Mouse (Mus musculus): ENCODE results near the gene Akap12. TPM values are rescaled to one million over a fixed set of nuclear protein-coding genes. Genes with fewer than 3 reads are reported as not detected.

Gene Akap12
- polyA plus RNA-seq, 1 experiment from 2014 or later: 67.9 TPM

- 12% methylated on average over 8 of the region's 8 CpGs for WGBS
- H3K27me3 ChIP-seq (replicated peaks; ENCODE audit: control insufficient read depth, insufficient read depth, low read length): no peaks in the 10 kb centered on the region
- DNase-seq (ENCODE audit: low spot score) (peak; percentile 70), ATAC-seq (ENCODE audit: low read depth) (no peak)
- 0 out of 2 replicates have a peak overlapping the region, but pooled peaks have one; percentile 16 for H3K27ac ChIP-seq (replicated peaks; ENCODE audit: low read depth, low read length)
- no peaks in the 10 kb centered on the region for H3K9me3 ChIP-seq (ENCODE audit: control insufficient read depth, low read length)
- H3K36me3 ChIP-seq (ENCODE audit: control insufficient read depth, insufficient read depth, low read length): no peaks in the 10 kb centered on the region
- no peak overlapping the region for H3K9ac ChIP-seq (ENCODE audit: low read depth, low read length)
- H3K4me1 ChIP-seq (ENCODE audit: control insufficient read depth, insufficient read depth, low read length): peaks cover 13% of the 10 kb centered on the region; the same call in 1 of the 2 replicates
- H3K4me3 ChIP-seq (ENCODE audit: low read depth, low read length): no peak overlapping the region
- peak overlapping the region; percentile 76 for H3K4me2 ChIP-seq (ENCODE audit: low read depth, low read length)
Observed at GRCm38 (mm10) chr10:4333319-4333718, 67.1 kb downstream of the Akap12 start.

DNA sequence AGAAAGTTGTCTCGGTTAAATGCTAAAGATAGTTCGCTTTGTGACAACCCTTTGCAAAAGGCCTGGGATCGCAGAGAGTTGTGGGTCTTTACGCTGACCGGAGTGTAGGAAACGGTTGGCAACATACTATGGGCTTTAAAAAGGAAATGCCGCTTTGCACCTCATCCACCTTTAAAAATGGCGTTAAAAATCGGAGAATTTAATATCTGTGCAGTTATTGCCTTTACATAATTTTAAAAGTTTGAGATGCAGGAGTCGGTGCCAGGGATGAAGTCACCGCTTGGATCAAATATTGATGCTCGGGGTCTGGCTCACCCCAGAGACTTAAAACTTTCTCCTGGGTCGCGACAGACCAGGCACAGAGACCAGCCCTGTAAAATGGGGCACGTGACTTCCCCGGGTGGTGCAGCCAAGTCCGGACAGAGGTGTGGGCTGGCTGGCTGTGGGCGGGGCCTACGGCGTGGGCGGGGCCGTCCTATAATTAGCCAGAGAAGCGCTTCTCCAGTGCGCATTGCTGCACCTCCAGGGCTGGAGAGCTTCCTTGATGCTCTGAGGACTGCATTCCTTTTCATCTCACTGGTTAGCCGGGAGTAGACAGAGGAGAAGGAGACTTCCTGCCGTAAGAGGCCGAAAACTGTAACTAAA lies 68.0 kb downstream of the Akap12 start:
- no peaks in the 10 kb centered on the region for H3K9me3 ChIP-seq (ENCODE audit: control insufficient read depth, low read length)
- H3K4me2 ChIP-seq (ENCODE audit: low read depth, low read length): peak overlapping the region; percentile 76
- H3K4me3 ChIP-seq (ENCODE audit: low read depth, low read length): peak overlapping the region; percentile 44
- no peaks in the 10 kb centered on the region for H3K27me3 ChIP-seq (replicated peaks; ENCODE audit: control insufficient read depth, insufficient read depth, low read length)
- DNase-seq (ENCODE audit: low spot score): peak; percentile 88
- peak overlapping the region; percentile 53 for H3K9ac ChIP-seq (ENCODE audit: low read depth, low read length)
- 8% methylated on average over 22 of the region's 27 CpGs for WGBS
- H3K36me3 ChIP-seq (ENCODE audit: control insufficient read depth, insufficient read depth, low read length): no peaks in the 10 kb centered on the region
- peaks cover 19% of the 10 kb centered on the region for H3K4me1 ChIP-seq (ENCODE audit: control insufficient read depth, insufficient read depth, low read length)
- H3K27ac ChIP-seq (replicated peaks; ENCODE audit: low read depth, low read length): peak overlapping the region; percentile 16; the same call in 1 of the 2 replicates
- peak; percentile 80 for ATAC-seq (ENCODE audit: low read depth)

DNA sequence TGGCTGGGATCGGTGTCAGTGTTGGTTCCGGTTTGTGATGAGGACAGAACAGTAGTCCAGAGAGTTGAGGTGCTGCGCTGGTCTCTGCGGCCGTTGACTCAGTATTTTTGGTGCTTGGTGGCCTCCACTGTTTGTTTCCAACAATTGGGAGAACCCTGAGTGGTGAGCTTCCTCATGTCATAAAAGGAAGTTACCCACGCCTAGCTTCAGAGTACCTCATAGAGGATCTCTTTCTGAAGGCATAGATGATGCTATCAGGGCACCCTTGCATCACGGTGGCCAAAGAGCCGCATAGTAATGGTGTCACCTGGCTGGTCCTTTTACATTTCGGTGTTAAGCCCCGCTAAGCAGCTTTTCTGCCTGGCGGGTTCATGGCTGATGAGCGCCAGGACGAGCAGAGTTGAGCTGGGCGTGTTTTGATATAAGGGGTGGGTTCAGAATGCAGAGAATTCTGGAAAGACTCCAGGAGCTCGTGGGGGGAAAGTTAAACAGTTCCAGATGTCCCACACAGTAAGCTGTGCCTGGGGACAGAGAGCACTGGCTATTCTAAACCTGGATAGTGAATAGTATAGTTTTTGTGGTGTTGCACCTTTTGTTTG lies 72.8 kb downstream of the Akap12 start:
- 27% methylated on average over 15 of the region's 15 CpGs for WGBS
- Histone ChIP-seq H3K4me2 (ENCODE audit: low read depth, low read length) (peak overlapping the region; percentile 53), H3K27me3 (replicated peaks; ENCODE audit: control insufficient read depth, insufficient read depth, low read length) (no peaks in the 10 kb centered on the region), H3K27ac (replicated peaks; ENCODE audit: low read depth, low read length) (peak overlapping the region; percentile 70), H3K9ac (ENCODE audit: low read depth, low read length) (0 out of 2 replicates have a peak overlapping the region, but pooled peaks have one; percentile 16), H3K4me1 (ENCODE audit: control insufficient read depth, insufficient read depth, low read length) (peaks cover 20% of the 10 kb centered on the region), H3K4me3 (ENCODE audit: low read depth, low read length) (peak overlapping the region; percentile 22; the same call in 1 of the 2 replicates), H3K36me3 (ENCODE audit: control insufficient read depth, insufficient read depth, low read length) (no peaks in the 10 kb centered on the region), H3K9me3 (ENCODE audit: control insufficient read depth, low read length) (no peaks in the 10 kb centered on the region)
- ATAC-seq (ENCODE audit: low read depth) (peak; percentile 84), DNase-seq (ENCODE audit: low spot score) (peak; percentile 93)

DNA sequence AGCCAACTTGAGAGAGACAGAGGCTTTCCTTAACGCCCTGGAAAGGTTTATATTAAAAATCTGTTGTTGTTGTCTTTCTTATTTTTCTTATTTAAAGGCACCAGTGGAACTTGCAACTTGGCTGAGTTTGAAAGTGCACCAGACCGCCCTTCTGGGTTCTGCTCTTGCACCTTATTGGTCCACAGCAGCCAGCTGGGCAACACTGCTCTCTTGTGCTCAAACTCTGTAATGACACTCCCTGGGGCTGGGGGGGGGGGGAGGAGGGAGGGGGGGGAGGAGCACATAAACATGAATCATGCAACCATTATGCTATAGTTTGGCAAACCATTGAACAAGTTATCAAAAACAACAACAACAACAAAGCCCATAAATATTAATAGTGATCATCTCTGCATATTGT lies 75.2 kb downstream of the Akap12 start:
- Histone ChIP-seq H3K27me3 (replicated peaks; ENCODE audit: control insufficient read depth, insufficient read depth, low read length) (no peaks in the 10 kb centered on the region), H3K4me2 (ENCODE audit: low read depth, low read length) (no peak overlapping the region), H3K4me1 (ENCODE audit: control insufficient read depth, insufficient read depth, low read length) (peaks cover 16% of the 10 kb centered on the region), H3K9ac (ENCODE audit: low read depth, low read length) (no peak overlapping the region), H3K4me3 (ENCODE audit: low read depth, low read length) (no peak overlapping the region), H3K9me3 (ENCODE audit: control insufficient read depth, low read length) (no peaks in the 10 kb centered on the region), H3K27ac (replicated peaks; ENCODE audit: low read depth, low read length) (no peak overlapping the region), H3K36me3 (ENCODE audit: control insufficient read depth, insufficient read depth, low read length) (no peaks in the 10 kb centered on the region)
- ATAC-seq (ENCODE audit: low read depth) (no peak), DNase-seq (ENCODE audit: low spot score) (peak; percentile 81)
- 10% methylated on average over 2 of the region's 2 CpGs for WGBS

DNA sequence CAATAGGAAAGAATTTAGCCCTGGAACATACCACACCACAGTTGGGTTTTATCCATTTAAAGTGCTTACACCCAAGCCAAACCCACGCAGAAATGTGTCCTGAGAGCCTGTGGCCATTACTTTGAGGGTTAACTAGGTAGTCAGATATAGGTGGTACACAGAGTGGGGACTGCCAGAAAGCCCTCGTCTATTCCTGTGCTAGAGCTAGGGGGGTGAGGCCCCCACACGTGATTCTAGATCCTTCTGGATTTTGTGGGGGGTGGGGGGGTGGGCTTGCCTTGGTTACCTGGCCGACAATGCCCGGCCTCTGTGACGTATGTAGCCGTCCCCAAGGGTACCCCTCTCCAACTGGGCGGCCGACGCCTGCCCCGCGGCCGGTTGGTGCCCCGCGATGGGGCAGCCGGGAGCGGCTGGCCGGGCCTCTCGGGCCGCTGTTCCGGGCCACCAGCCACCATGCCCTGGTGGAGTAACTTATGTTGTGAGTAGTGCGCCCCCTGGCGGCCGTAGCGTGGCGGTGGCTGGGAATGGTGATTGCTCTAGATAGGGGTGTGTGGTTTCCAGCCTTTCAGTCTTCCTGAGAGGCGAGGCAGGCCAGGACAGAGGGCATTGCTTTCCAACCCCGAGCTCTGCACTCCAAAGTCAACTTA lies 80.4 kb downstream of the Akap12 start:
- ATAC-seq (ENCODE audit: low read depth) (peak; percentile 92), DNase-seq (ENCODE audit: low spot score) (peak; percentile 92)
- Histone ChIP-seq H3K4me2 (ENCODE audit: low read depth, low read length) (peak overlapping the region; percentile 57), H3K9me3 (ENCODE audit: control insufficient read depth, low read length) (no peaks in the 10 kb centered on the region), H3K4me3 (ENCODE audit: low read depth, low read length) (peak overlapping the region; percentile 36), H3K9ac (ENCODE audit: low read depth, low read length) (peak overlapping the region; percentile 62), H3K36me3 (ENCODE audit: control insufficient read depth, insufficient read depth, low read length) (no peaks in the 10 kb centered on the region), H3K27me3 (replicated peaks; ENCODE audit: control insufficient read depth, insufficient read depth, low read length) (no peaks in the 10 kb centered on the region), H3K4me1 (ENCODE audit: control insufficient read depth, insufficient read depth, low read length) (no peaks in the 10 kb centered on the region), H3K27ac (replicated peaks; ENCODE audit: low read depth, low read length) (no peak overlapping the region)
- 10% methylated on average over 18 of the region's 28 CpGs for WGBS

GRCm38 (mm10) chr10:4347136-4347492 lies 80.9 kb downstream of the Akap12 start:
- H3K36me3 ChIP-seq (ENCODE audit: control insufficient read depth, insufficient read depth, low read length): no peaks in the 10 kb centered on the region
- peak overlapping the region; percentile 62; the same call in 1 of the 2 replicates for H3K9ac ChIP-seq (ENCODE audit: low read depth, low read length)
- H3K27me3 ChIP-seq (replicated peaks; ENCODE audit: control insufficient read depth, insufficient read depth, low read length): no peaks in the 10 kb centered on the region
- no peaks in the 10 kb centered on the region for H3K4me1 ChIP-seq (ENCODE audit: control insufficient read depth, insufficient read depth, low read length)
- H3K4me3 ChIP-seq (ENCODE audit: low read depth, low read length): peak overlapping the region; percentile 36; the same call in 1 of the 2 replicates
- H3K4me2 ChIP-seq (ENCODE audit: low read depth, low read length): peak overlapping the region; percentile 57
- no peak overlapping the region for H3K27ac ChIP-seq (replicated peaks; ENCODE audit: low read depth, low read length)
- WGBS: 60% methylated on average over 4 of the region's 4 CpGs
- ATAC-seq (ENCODE audit: low read depth) (peak; percentile 56), DNase-seq (ENCODE audit: low spot score) (no peak)
- H3K9me3 ChIP-seq (ENCODE audit: control insufficient read depth, low read length): no peaks in the 10 kb centered on the region

DNA sequence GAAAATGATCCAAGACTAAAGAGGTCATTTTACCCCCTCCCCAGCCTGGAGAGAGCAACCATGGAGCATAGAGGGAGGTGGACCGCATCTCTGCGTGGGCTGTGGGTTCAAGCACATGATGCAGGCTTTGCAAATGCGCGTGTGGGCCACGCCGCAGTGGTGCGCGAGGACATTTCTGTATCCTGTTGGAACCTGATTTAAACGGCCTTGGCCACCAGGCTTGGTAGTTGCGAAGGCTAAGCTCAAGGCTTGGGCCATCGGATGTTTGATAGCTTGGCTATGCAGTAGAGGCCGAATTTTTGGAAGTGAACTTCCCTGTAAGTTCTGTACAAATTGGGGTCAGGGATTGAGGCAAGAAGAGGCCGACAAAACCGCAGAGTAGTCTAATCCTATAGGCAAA lies 81.4 kb downstream of the Akap12 start:
- DNase-seq (ENCODE audit: low spot score): no peak
- no peak for ATAC-seq (ENCODE audit: low read depth)
- Histone ChIP-seq H3K27me3 (replicated peaks; ENCODE audit: control insufficient read depth, insufficient read depth, low read length) (no peaks in the 10 kb centered on the region), H3K4me1 (ENCODE audit: control insufficient read depth, insufficient read depth, low read length) (no peaks in the 10 kb centered on the region), H3K4me3 (ENCODE audit: low read depth, low read length) (no peak overlapping the region), H3K27ac (replicated peaks; ENCODE audit: low read depth, low read length) (no peak overlapping the region), H3K4me2 (ENCODE audit: low read depth, low read length) (no peak overlapping the region), H3K9me3 (ENCODE audit: control insufficient read depth, low read length) (no peaks in the 10 kb centered on the region), H3K36me3 (ENCODE audit: control insufficient read depth, insufficient read depth, low read length) (no peaks in the 10 kb centered on the region), H3K9ac (ENCODE audit: low read depth, low read length) (no peak overlapping the region)
- WGBS: 95% methylated on average over 14 of the region's 14 CpGs

- H3K9me3 ChIP-seq (ENCODE audit: control insufficient read depth, low read length): no peaks in the 10 kb centered on the region
- no peak overlapping the region for H3K4me2 ChIP-seq (ENCODE audit: low read depth, low read length)
- H3K36me3 ChIP-seq (ENCODE audit: control insufficient read depth, insufficient read depth, low read length): peaks cover 43% of the 10 kb centered on the region
- no peaks in the 10 kb centered on the region for H3K27me3 ChIP-seq (replicated peaks; ENCODE audit: control insufficient read depth, insufficient read depth, low read length)
- 83% methylated on average over 38 of the region's 38 CpGs for WGBS
- DNase-seq (ENCODE audit: low spot score) (no peak), ATAC-seq (ENCODE audit: low read depth) (no peak)
- no peak overlapping the region for H3K9ac ChIP-seq (ENCODE audit: low read depth, low read length)
- H3K4me3 ChIP-seq (ENCODE audit: low read depth, low read length): no peak overlapping the region
- H3K27ac ChIP-seq (replicated peaks; ENCODE audit: low read depth, low read length): no peak overlapping the region
- H3K4me1 ChIP-seq (ENCODE audit: control insufficient read depth, insufficient read depth, low read length): no peaks in the 10 kb centered on the region
Observed at GRCm38 (mm10) chr10:4354371-4355260, 88.4 kb downstream of the Akap12 start.

Measured in embryonic facial prominence, embryonic 14.5 days (tissue).